Mouse (Mus musculus) liver, adult 2 months (tissue): Measurements from ENCODE around the gene Tmpo.

Experiments used
- CTCF ChIP-seq: fragments of 200-500 bp; IDR thresholded peaks from 2 replicates; pipeline ENCODE4 v1.5.1; 2011; ENCODE audit warnings: low read depth, low read length, control low read depth
- POLR2A ChIP-seq: fragments of 200-500 bp; IDR thresholded peaks from 2 replicates; pipeline ENCODE4 v1.6.1; 2011; ENCODE audit warnings: low read length, control low read depth; ENCODE audit not compliant: insufficient read depth; ENCODE audit errors: extremely low read depth

DNA sequence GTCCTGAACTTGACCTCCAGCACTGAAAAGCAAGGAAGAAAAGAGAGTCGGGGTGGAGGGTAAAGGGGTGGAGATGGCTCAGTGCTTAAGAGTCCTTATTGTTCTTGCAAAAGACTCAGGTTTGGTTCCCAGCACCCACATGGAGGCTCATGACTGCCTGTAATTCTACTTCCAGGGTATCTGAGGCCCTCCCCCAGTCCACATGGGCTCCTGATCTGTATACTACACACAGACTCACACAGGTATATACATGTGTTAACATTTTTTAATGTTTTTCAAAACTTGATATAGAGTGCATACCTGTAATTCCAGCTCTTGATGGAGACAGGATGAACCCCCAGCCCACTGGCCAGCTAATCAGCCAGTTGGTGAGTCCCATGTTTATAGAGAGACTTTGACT lies 81.0 kb downstream of the Tmpo start:
- TF ChIP-seq CTCF (no peak), POLR2A (no peak)
